In the genomic region with DNA sequence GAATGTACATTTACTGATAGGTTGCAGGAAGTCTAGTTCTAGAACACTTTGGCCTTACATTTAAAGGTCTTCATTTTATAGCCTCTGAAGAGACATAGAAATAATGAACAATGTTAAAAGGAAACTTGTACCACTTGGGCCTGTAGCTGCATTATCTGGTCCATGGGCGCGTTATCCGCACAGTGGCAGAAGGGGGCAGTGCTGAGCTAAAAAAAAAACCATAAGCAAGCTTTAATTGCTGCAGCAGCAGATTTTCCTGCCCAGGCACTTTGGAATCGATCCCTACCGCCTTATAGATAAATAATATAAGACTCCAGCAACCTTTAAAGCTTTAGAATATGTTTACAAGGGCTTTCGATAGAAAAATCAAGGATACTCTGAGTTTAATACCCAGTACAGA, we compare ENCODE assay signal across 10 mouse cellular contexts.
DNase-seq lines count a peak whose midpoint lies in the region; ATAC-seq and TF ChIP-seq lines count a peak whose summit lies in the region.
"Had no signal": no experiment of that assay in that cellular context is flagged by ENCODE, and none has a peak within 500 bp of the region (broad histone marks: within the 10 kb centered on the region; RNA-seq: fewer than 3 reads in every experiment).

No protein-coding gene starts in this region.

- 23% methylated on average over 6 of the region's 6 CpGs for WGBS in hindbrain, embryonic 11.5 days
- WGBS in hindbrain, embryonic 16.5 days, result 18% methylated on average over 6 of the region's 6 CpGs
- 19% methylated on average over 6 of the region's 6 CpGs for WGBS in cerebellum, adult 2 months

- no peaks in the 10 kb centered on the region for H3K36me3 ChIP-seq in hindbrain, embryonic 11.5 days (ENCODE audit: control insufficient read depth, insufficient read depth, low read length)
- H3K36me3 ChIP-seq in hindbrain, embryonic 16.5 days (ENCODE audit: control insufficient read depth, insufficient read depth, low read length), result no peaks in the 10 kb centered on the region; the same call in 1 of the 2 replicates
- H3K36me3 ChIP-seq: stomach, embryonic 15.5 days had no signal

- peak; percentile 67 for DNase-seq in hindbrain, embryonic 11.5 days (ENCODE audit: low spot score)
- DNase-seq in 3T3-L1 (ENCODE audit: low read depth, low spot score), result peak; percentile 18
- peak; percentile 24 for DNase-seq in ES-CJ7 (ENCODE audit: low read depth, low spot score)
- peak; percentile 51 to 60 for DNase-seq in cerebellum, adult 2 months
- DNase-seq in Muller cell, postnatal 12 days (ENCODE audit: inconsistent ontology term), result no peak

- H3K27ac ChIP-seq in hindbrain, embryonic 11.5 days (ENCODE audit: low read depth, low read length), result no peak overlapping the region
- H3K27ac ChIP-seq in hindbrain, embryonic 16.5 days (ENCODE audit: low read depth, low read length), result no peak overlapping the region
- H3K27ac ChIP-seq in cerebellum, adult 2 months (ENCODE audit: insufficient read depth, low read length), result no peak overlapping the region
- H3K27ac ChIP-seq: liver, embryonic 15.5 days; stomach, embryonic 15.5 days had no signal

- H3K9me3 ChIP-seq in hindbrain, embryonic 11.5 days (ENCODE audit: control insufficient read depth, low read length), result no peaks in the 10 kb centered on the region
- H3K9me3 ChIP-seq in hindbrain, embryonic 16.5 days (ENCODE audit: control insufficient read depth, low read length), result no peaks in the 10 kb centered on the region
- H3K9me3 ChIP-seq: liver, embryonic 15.5 days; stomach, embryonic 15.5 days had no signal

- no peak overlapping the region for H3K4me3 ChIP-seq in hindbrain, embryonic 11.5 days (ENCODE audit: low read depth, low read length)
- no peak overlapping the region for H3K4me3 ChIP-seq in hindbrain, embryonic 16.5 days (ENCODE audit: low read length)
- no peak overlapping the region for H3K4me3 ChIP-seq in cerebellum, adult 2 months (replicated peaks; ENCODE audit: insufficient read depth, low read depth, low read length)
- H3K4me3 ChIP-seq: liver, embryonic 15.5 days; stomach, embryonic 15.5 days had no signal

- no peak for TF ChIP-seq POLR2A in cerebellum, adult 2 months (IDR thresholded peaks at IDR 0.05; ENCODE audit: borderline replicate concordance, insufficient read depth, low read length)

- no peak overlapping the region for H3K4me2 ChIP-seq in hindbrain, embryonic 11.5 days (replicated peaks; ENCODE audit: low read depth, low read length)
- H3K4me2 ChIP-seq in hindbrain, embryonic 16.5 days (ENCODE audit: low read length), result no peak overlapping the region
- H3K4me2 ChIP-seq: liver, embryonic 15.5 days; stomach, embryonic 15.5 days had no signal

- no peak overlapping the region for H3K9ac ChIP-seq in hindbrain, embryonic 11.5 days (ENCODE audit: low read depth, low read length)
- no peak overlapping the region for H3K9ac ChIP-seq in hindbrain, embryonic 16.5 days (ENCODE audit: low read depth, low read length)
- H3K9ac ChIP-seq: liver, embryonic 15.5 days; stomach, embryonic 15.5 days had no signal

- no peak for ATAC-seq in hindbrain, embryonic 11.5 days (ENCODE audit: low FRiP score)
- no peak for ATAC-seq in hindbrain, embryonic 16.5 days
- ATAC-seq in hematopoietic stem cell, adult 5-6 weeks (replicated peaks in 1 of 2; ENCODE audit: insufficient read depth in 1 of 2, low FRiP score in 2 of 2, low TSS enrichment in 1 of 2, low read depth in 1 of 2, poor library complexity in 2 of 2, severe bottlenecking in 2 of 2), result peak; percentile 73 to 79
- peak; percentile 65 for ATAC-seq in megakaryocyte-erythroid progenitor cell, adult 5-6 weeks (replicated peaks; ENCODE audit: low FRiP score, low TSS enrichment, poor library complexity, severe bottlenecking)

- no peaks in the 10 kb centered on the region for H3K4me1 ChIP-seq in hindbrain, embryonic 11.5 days (replicated peaks; ENCODE audit: control insufficient read depth, insufficient read depth, low read length)
- peaks cover 6% of the 10 kb centered on the region for H3K4me1 ChIP-seq in hindbrain, embryonic 16.5 days (ENCODE audit: control insufficient read depth, insufficient read depth, low read depth, low read length)
- H3K4me1 ChIP-seq in cerebellum, adult 2 months (ENCODE audit: control insufficient read depth, insufficient read depth, low read length), result peaks cover 6% of the 10 kb centered on the region
- H3K4me1 ChIP-seq: liver, embryonic 15.5 days; stomach, embryonic 15.5 days had no signal

- no peaks in the 10 kb centered on the region for H3K27me3 ChIP-seq in hindbrain, embryonic 11.5 days (ENCODE audit: control insufficient read depth, insufficient read depth, low read length)
- no peaks in the 10 kb centered on the region for H3K27me3 ChIP-seq in hindbrain, embryonic 16.5 days (replicated peaks; ENCODE audit: control insufficient read depth, insufficient read depth, low read length)
- no peaks in the 10 kb centered on the region for H3K27me3 ChIP-seq in cerebellum, adult 2 months (ENCODE audit: control insufficient read depth, insufficient read depth, low read length)
- H3K27me3 ChIP-seq: liver, embryonic 15.5 days; stomach, embryonic 15.5 days had no signal

- TF ChIP-seq CTCF in cerebellum, adult 2 months (IDR thresholded peaks at IDR 0.05; ENCODE audit: borderline replicate concordance, insufficient read depth, low read depth, low read length), result peak; percentile 79

Comparison
In these comparisons a context has a peak if more than half of its experiments do, and no peak if none do; other contexts are left out.
1. ATAC-seq: peak in hematopoietic stem cell, adult 5-6 weeks (2 of 2) and megakaryocyte-erythroid progenitor cell, adult 5-6 weeks (single experiment); none in hindbrain, embryonic 11.5 days (single experiment) and hindbrain, embryonic 16.5 days (single experiment).